Mouse (Mus musculus): ENCODE data around the gene Gm4969.
A peak's percentile ranks its signal among the peaks of the same experiment; 100 is the strongest.
"Not testable (repeated sequence)": the region's sequence is repeated elsewhere in the genome, so short reads cannot be mapped to it uniquely, and the experiment has no call there.

The Gm4969 gene

GRCm38 (mm10) chr7:19092381-19093173, 25.6 kb downstream of the Gm4969 start:
- DNase-seq = peak; percentile 80

GRCm38 (mm10) chr7:19091913-19092312, 26.3 kb downstream of the Gm4969 start:
- DNase-seq = no peak

- peak; percentile 71 for DNase-seq
These were observed 29.4 kb downstream of the Gm4969 start for GRCm38 (mm10) chr7:19088813-19089212.

DNA sequence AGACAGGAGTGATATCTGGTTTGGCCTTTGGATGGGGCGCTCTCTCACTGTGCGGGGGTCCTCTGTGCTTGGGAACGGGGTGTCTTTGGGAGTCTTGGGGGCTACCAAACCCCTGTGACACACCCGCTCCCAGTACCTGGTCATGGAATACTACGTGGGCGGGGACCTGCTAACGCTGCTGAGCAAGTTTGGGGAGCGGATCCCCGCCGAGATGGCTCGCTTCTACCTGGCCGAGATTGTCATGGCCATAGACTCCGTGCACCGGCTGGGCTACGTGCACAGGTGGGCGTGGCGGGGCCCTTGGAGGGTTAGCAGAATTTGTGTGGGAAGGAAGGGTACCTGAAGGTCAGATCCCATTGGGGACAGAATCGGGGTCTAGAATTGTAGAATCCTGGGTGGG, 31.4 kb downstream of the Gm4969 start:
- DNase-seq = no peak

DNA sequence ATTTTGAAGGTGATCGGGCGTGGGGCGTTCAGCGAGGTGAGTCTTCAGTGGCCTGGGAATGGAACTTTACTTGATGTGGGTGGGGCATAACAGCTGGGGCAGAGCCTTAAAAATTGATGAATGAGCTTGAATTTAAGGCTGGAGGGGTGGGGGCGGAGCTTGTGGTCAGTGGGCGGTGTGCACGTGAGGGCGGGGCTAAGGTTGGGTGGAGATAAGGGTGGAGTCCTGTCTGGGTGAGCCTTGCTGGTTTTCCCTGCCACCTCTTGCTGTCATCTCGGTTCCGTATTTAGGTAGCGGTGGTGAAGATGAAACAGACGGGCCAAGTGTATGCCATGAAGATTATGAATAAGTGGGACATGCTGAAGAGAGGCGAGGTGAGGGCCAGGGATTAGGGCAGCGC, 32.1 kb downstream of the Gm4969 start:
- DNase-seq = peak; percentile 71

GRCm38 (mm10) chr7:19085495-19085894, 32.7 kb downstream of the Gm4969 start:
- no peak for DNase-seq

- DNase-seq = no peak
These were observed 33.2 kb downstream of the Gm4969 start for GRCm38 (mm10) chr7:19084921-19085473.

DNA sequence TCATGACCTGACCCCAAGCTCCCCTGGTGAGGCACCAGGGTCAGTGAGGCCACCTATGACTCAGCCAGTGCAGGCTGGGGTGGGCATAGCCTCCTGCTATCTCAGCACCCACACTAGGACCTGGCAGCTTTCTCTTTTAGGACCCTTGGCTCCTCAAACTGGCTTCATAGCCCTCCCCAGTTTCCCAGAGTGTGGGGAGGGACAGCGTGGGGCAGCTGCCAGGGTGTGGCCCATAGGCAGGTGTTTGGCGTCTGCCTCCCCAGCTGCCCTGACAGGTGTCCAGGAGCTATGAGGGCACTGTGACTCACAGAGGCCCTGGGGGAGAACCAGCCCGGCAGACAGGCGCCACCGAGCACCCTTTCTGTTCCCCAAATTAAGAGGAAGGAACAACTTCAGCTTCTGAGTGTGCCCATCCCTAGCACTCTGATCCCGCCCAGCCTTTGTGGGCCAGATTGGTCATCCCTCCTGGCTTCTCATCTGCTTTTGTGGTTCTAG, 33.8 kb downstream of the Gm4969 start:
- no peak for DNase-seq

- DNase-seq = peak; percentile 40
These were observed 34.5 kb downstream of the Gm4969 start, which contains the start of gene Dmpk for GRCm38 (mm10) chr7:19083701-19084100. Gene Dmpk (plus strand): TSS chr7:19083849.

GRCm38 (mm10) chr7:19083096-19083495, 35.1 kb downstream of the Gm4969 start:
- DNase-seq = no peak

- DNase-seq = no peak
These were observed 36.0 kb downstream of the Gm4969 start for GRCm38 (mm10) chr7:19082171-19082570.

DNA sequence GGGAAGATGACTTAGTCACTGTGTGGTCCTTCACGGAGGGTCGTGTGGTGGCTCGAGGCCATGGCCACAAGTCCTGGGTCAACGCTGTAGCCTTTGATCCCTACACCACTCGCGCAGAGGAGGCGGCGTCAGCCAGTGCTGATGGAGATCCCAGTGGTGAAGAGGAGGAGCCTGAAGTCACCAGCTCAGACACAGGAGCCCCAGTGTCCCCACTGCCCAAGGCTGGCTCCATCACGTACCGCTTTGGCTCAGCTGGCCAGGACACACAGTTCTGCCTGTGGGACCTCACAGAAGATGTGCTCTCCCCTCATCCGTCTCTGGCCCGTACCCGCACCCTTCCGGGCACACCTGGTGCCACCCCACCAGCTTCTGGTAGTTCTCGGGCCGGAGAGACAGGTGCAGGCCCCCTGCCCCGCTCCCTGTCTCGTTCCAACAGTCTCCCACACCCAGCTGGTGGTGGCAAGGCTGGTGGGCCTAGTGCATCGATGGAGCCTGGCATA, 37.7 kb downstream of the Gm4969 start:
- no peak for DNase-seq

- DNase-seq = no peak
These were observed 39.4 kb downstream of the Gm4969 start for GRCm38 (mm10) chr7:19078732-19079131.

DNA sequence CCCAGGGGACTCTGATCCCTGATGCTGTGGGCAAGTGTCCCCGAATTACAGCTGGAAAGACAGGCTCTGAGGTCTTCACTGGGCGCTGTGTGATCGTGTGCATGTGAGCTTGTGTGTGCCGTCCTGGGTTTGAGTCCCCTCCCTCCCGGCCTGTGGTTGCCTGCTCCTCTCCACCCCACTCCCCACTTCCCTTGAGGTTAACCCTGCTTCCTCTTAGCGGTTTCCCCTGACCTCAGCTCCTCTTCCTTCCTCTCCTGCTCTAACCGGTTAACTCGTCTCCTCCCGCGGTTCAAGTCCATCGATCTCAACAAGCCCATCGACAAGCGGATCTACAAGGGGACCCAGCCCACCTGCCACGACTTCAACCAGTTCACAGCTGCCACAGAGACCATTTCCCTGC, 40.4 kb downstream of the Gm4969 start:
- peak; percentile 39 for DNase-seq

DNA sequence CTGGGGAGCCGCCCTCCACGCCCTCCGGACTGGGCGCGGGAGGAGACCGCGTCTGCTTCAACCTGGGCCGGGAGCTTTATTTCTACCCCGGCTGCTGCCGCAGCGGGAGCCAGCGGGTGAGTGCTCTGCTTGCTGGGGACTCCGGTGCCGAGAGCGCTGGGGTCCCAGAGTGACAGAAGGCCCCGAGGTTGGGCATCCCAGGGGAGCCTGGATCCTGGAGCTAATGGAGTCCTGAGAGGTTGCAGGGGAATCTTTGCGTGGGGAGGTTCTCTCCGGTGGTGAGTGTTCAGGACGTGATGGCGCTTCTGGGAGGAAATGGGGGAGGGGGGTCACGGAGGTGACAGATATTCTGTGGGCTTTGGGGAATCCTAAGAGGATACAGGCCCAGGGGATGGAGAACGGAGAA, 41.6 kb downstream of the Gm4969 start:
- DNase-seq = peak; percentile 37

- peak; percentile 98 for DNase-seq
These were observed 42.2 kb downstream of the Gm4969 start, which contains the start of gene Dmwd for GRCm38 (mm10) chr7:19075723-19076585. Gene Dmwd (plus strand): TSS chr7:19076227.

- DNase-seq = no peak
These were observed 42.9 kb downstream of the Gm4969 start for GRCm38 (mm10) chr7:19075231-19075630.

GRCm38 (mm10) chr7:19074494-19074893, 43.7 kb downstream of the Gm4969 start:
- no peak for DNase-seq

GRCm38 (mm10) chr7:19073504-19073903, 44.7 kb downstream of the Gm4969 start:
- no peak for DNase-seq

DNA sequence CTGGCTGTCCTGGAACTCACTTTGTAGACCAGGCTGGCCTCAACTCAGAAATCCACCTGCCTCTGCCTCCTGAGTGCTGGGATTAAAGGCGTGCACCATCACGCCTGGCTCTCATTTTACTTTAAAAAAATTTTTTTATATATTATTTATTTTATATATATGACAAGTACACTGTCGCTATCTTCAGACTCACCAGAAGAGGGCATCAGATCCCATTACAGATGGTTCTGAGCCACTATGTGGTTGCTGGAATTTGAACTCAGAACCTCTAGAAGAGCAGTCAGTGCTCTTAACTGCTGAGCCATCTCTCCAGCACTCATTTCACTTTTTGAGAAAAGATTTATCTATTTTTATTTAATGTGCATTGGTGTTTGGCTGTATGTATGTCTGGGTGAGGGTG, 47.1 kb downstream of the Gm4969 start:
- DNase-seq = not testable (repeated sequence)

DNA sequence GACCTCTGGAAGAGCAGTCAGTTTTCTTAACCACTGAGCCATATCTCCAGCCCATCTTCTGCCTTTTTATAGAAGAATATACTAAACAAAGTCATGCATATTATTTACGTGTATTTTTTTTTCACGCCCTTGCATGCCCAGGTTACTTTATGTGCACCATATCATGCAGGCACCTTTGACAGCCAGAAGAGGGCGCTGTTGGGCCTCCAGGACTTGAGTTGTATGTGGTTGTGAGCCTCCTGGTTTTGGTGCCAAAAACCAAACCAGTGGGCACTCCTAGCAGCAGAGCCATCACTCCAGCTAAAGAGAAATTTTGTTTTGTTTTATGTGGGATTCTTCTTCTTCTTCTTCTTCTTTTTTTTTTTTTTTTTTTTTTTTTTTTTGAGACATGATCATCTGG, 48.7 kb downstream of the Gm4969 start:
- DNase-seq = no peak

DNA sequence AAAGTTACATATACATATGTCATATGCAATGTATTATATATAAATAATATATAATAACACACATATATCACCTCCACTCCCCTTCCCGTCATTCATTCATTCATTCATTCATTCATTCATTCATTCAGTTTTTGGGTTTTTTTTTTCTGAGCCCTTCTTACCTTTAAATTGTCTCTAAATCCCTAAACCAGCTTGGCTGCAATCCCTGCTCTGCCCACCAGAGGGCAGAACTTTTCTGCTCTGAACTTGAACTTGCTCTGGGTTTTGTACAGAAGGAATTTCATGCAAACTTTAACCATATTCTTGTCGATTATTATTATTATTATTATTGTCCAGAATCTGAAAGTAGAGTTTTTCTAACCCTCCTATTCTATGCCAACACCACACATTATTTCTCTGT, 49.5 kb downstream of the Gm4969 start:
- DNase-seq = peak; percentile 78

DNA sequence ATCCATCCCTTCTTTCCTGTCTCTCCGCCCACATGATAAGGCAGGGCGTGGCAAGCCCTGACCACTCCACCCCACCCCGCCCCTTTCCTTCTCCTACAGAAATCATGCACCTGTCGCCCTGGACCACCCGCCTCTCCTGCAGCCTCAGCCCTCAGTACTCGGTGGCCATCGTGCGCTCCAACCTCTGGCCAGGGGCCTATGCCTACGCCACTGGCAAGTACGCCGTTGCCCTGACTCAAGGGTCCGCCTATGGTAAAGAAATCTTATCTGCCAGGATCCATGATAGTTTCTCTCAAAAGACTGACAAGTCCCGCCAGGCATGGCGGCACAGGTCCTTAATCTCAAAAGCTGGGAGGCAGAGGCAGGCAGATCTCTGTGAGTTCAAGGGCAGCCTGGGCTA, 50.2 kb downstream of the Gm4969 start:
- no peak for DNase-seq

Measured in kidney, postnatal 14 days (tissue).